Mouse (Mus musculus) lung, adult 2 months (tissue): ENCODE data around the gene Slit3.

ENCODE experiments used
- CTCF ChIP-seq: fragments of 200-500 bp; IDR thresholded peaks from 2 replicates; pipeline ENCODE4 v1.5.1; 2011; ENCODE audit warnings: mild to moderate bottlenecking, low read length, control low read depth; ENCODE audit not compliant: insufficient read depth
- POLR2A ChIP-seq: fragments of 200-500 bp; IDR thresholded peaks from 2 replicates; pipeline ENCODE4 v1.6.1; 2011; ENCODE audit warnings: low read depth, mild to moderate bottlenecking, control low read depth, low read length, borderline replicate concordance; ENCODE audit errors: extremely low read depth

DNA sequence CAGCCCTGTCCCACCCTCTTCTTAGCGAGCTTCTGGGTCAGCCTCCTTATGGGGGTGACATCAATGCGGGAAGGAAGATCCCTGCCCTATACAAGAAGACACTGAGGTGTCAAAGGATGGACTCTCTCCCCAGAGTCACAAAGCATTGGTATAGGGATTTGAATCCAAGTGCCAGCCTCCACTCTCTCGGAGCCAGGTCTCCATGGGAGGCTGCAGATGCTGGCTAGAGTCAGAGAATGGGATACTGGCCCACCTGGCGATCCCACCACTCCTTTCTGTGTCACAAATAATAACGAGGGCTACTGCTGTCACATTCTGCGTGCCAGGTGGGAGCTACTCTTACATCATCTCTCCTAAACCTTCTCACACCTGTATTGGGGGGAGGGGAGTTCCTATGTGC is 549.2 kb downstream of the Slit3 start:
- TF ChIP-seq POLR2A (no peak), CTCF (no peak)
